Mouse (Mus musculus): ENCODE data around the gene Rhbdf1.

DNA sequence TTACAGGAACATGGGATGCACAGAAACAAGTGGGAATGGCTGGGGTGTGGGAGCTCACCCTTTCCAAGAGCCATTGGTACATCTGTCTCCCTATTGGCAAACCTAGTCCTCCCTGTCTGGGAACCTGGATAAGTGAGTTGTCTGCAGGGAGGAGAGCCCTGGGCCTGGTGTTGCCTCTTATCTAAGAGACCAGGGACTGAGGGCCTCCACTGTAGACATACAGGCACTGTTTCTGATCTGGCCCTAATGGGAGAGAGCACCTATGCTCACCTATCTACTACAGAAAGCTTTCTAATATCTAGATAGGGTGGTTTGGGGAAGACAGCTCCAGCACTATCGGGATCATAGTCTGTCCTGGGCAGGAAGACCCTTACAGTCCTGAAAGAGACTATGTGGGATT, 34.0 kb upstream of the Rhbdf1 start:
- TF ChIP-seq CTCF (IDR thresholded peaks at IDR 0.05; ENCODE audit: low read depth, low read length) (no peak), POLR2A (IDR thresholded peaks at IDR 0.05; ENCODE audit: extremely low read depth, insufficient read depth, low read length) (no peak)

All from liver, adult 2 months (tissue).